Mouse (Mus musculus) macrophage (primary cell): ENCODE measurements around the gene Ccdc47. TPM values are rescaled to one million over a fixed set of nuclear protein-coding genes. Genes with fewer than 3 reads are reported as not detected.
"Not testable (repeated sequence)": the region's sequence is repeated elsewhere in the genome, so short reads cannot be mapped to it uniquely, and the experiment has no call there.

Experiments used
- H3K27ac ChIP-seq: fragments of 350-480 bp; formaldehyde crosslinking; 2 replicates; pipeline ENCODE4 v1.9.0; 2021
- H3K36me3 ChIP-seq: fragments of 350-480 bp; formaldehyde crosslinking; 2 replicates; pipeline ENCODE4 v1.9.0; 2021; ENCODE audit errors: inconsistent target
- H3K4me3 ChIP-seq: fragments of 350-480 bp; formaldehyde crosslinking; 2 replicates; pipeline ENCODE4 v1.9.0; 2021; ENCODE audit errors: inconsistent target
- H3K79me2 ChIP-seq: fragments of 350-480 bp; formaldehyde crosslinking; 2 replicates; pipeline ENCODE4 v1.9.0; 2021; ENCODE audit errors: inconsistent target
- WGBS: methylation state at CpG from one replicate; pipeline ENCODE4 v1.1.7; 2026; ENCODE audit warnings: inconsistent platforms; ENCODE audit not compliant: missing documents; 5-methylcytosine and 5-hydroxymethylcytosine counted together
- polyA plus RNA-seq: library from polyadenylated mRNA; stranded (reverse); fragments of 250-400 nt; gene quantifications from 3 replicates; pipeline ENCODE4 v1.2.4, GENCODE M21; 2018; ENCODE audit warnings: inconsistent platforms
- total RNA-seq, 78 experiments: library from RNA; depleted of rRNA; stranded (reverse); fragments of 250-400 nt; gene quantifications; 1 replicate in 9 of 78; 2 replicates in 24 of 78; 3 replicates in 43 of 78; 4 replicates in 2 of 78; pipeline ENCODE4 v1.2.4; 2018; ENCODE audit warnings: inconsistent platforms in 56 of 78

The Ccdc47 gene
- total RNA-seq (2018; cell fraction: chromatin; rRNA removed): 10 to 100 TPM in 22 of 26 experiments, 1 to 10 TPM in 4; 5.3 to 78.0 (median 33.0) TPM
- 10 to 100 TPM; 29.0 to 52.5 (median 39.9) TPM for total RNA-seq (2018; cell fraction: cytosol; rRNA removed)
- 10 to 100 TPM; 15.7 to 75.5 (median 39.3) TPM for total RNA-seq (2018; cell fraction: nucleus; rRNA removed)
- 46.7 to 77.0 TPM (median 51.2 TPM) in 3 replicates for polyA plus RNA-seq

- Histone ChIP-seq H3K36me3 (peaks cover 22% of the 10 kb centered on the region; the same call in 1 of the 2 replicates), H3K4me3 (peak within 1 kb of the TSS; percentile 88), H3K27ac (peak within 1 kb of the TSS; percentile 90), H3K79me2 (peaks cover 80% of the 10 kb centered on the region)
- WGBS: 1% methylated on average over 42 of the region's 46 CpGs
Measured at GRCm38 (mm10) chr11:106215927-106216729, at the start of gene Ccdc47. Ccdc47 (minus strand) TSS chr11:106216344.

GRCm38 (mm10) chr11:106265570-106265969 lies 49.4 kb upstream of the Ccdc47 start:
- H3K79me2 ChIP-seq: peaks cover 41% of the 10 kb centered on the region
- WGBS: 63% methylated on average over 4 of the region's 4 CpGs
- H3K27ac ChIP-seq: no peak overlapping the region
- no peak overlapping the region for H3K4me3 ChIP-seq
- peaks cover 68% of the 10 kb centered on the region for H3K36me3 ChIP-seq

- WGBS: 95% methylated on average over 15 of the region's 15 CpGs
- Histone ChIP-seq H3K79me2 (peaks cover 38% of the 10 kb centered on the region), H3K27ac (no peak overlapping the region), H3K4me3 (no peak overlapping the region), H3K36me3 (peaks cover 70% of the 10 kb centered on the region)
Measured at GRCm38 (mm10) chr11:106264988-106265387, 48.8 kb upstream of the Ccdc47 start.

GRCm38 (mm10) chr11:106263963-106264362 lies 47.8 kb upstream of the Ccdc47 start:
- H3K4me3 ChIP-seq: no peak overlapping the region
- WGBS: 98% methylated on average over 9 of the region's 9 CpGs
- H3K27ac ChIP-seq: no peak overlapping the region
- peaks cover 75% of the 10 kb centered on the region for H3K36me3 ChIP-seq
- peaks cover 36% of the 10 kb centered on the region for H3K79me2 ChIP-seq

GRCm38 (mm10) chr11:106260826-106261450 lies 44.8 kb upstream of the Ccdc47 start:
- Histone ChIP-seq H3K79me2 (peaks cover 44% of the 10 kb centered on the region), H3K36me3 (peaks cover 64% of the 10 kb centered on the region), H3K4me3 (no peak overlapping the region), H3K27ac (no peak overlapping the region)
- WGBS: 93% methylated on average over 14 of the region's 14 CpGs

- 70% methylated on average over 5 of the region's 5 CpGs for WGBS
- Histone ChIP-seq H3K36me3 (peaks cover 38% of the 10 kb centered on the region), H3K27ac (peak overlapping the region; percentile 82), H3K4me3 (peak overlapping the region; percentile 95), H3K79me2 (peaks cover 61% of the 10 kb centered on the region)
Measured at GRCm38 (mm10) chr11:106256775-106257174, 40.6 kb upstream of the Ccdc47 start.

GRCm38 (mm10) chr11:106255685-106256451 lies 39.7 kb upstream of the Ccdc47 start, which contains the start of the genes Ftsj3 and Psmc5:
Ftsj3 (minus strand) TSS chr11:106256079.
Psmc5 (plus strand) TSS chr11:106256154.
- H3K79me2 ChIP-seq: peaks cover 61% of the 10 kb centered on the region
- H3K27ac ChIP-seq: peak within 1 kb of the TSS; percentile 82
- H3K36me3 ChIP-seq: peaks cover 38% of the 10 kb centered on the region; the same call in 1 of the 2 replicates
- peak within 1 kb of the TSS; percentile 95 for H3K4me3 ChIP-seq
- under 1% methylated on average over 42 of the region's 42 CpGs for WGBS

- peaks cover 40% of the 10 kb centered on the region for H3K36me3 ChIP-seq
- peak overlapping the region; percentile 95 for H3K4me3 ChIP-seq
- peak overlapping the region; percentile 82 for H3K27ac ChIP-seq
- H3K79me2 ChIP-seq: peaks cover 55% of the 10 kb centered on the region
- WGBS: 2% methylated on average over 20 of the region's 22 CpGs
Measured at GRCm38 (mm10) chr11:106255174-106255573, 39.0 kb upstream of the Ccdc47 start.

- Histone ChIP-seq H3K79me2 (peaks cover 55% of the 10 kb centered on the region), H3K4me3 (peak overlapping the region; percentile 95), H3K36me3 (peaks cover 44% of the 10 kb centered on the region), H3K27ac (peak overlapping the region; percentile 82)
- 28% methylated on average over 2 of the region's 2 CpGs for WGBS
Measured at GRCm38 (mm10) chr11:106254767-106255166, 38.6 kb upstream of the Ccdc47 start.

- H3K4me3 ChIP-seq: no peak overlapping the region
- WGBS: 90% methylated on average over 7 of the region's 7 CpGs
- peaks cover 11% of the 10 kb centered on the region for H3K79me2 ChIP-seq
- no peak overlapping the region for H3K27ac ChIP-seq
- peaks cover 86% of the 10 kb centered on the region for H3K36me3 ChIP-seq
Measured at GRCm38 (mm10) chr11:106249326-106249725, 33.2 kb upstream of the Ccdc47 start.

GRCm38 (mm10) chr11:106246834-106247233 lies 30.7 kb upstream of the Ccdc47 start:
- H3K79me2 ChIP-seq: no peaks in the 10 kb centered on the region
- peaks cover 94% of the 10 kb centered on the region for H3K36me3 ChIP-seq
- no peak overlapping the region for H3K4me3 ChIP-seq
- 82% methylated on average over 1 of the region's 1 CpGs for WGBS
- H3K27ac ChIP-seq: no peak overlapping the region

- not testable (repeated sequence) for H3K4me3 ChIP-seq, H3K79me2 ChIP-seq, H3K27ac ChIP-seq
- peaks cover 83% of the 10 kb centered on the region for H3K36me3 ChIP-seq
- WGBS: 90% methylated on average over 8 of the region's 8 CpGs
Measured at GRCm38 (mm10) chr11:106233978-106234377, 17.8 kb upstream of the Ccdc47 start.

GRCm38 (mm10) chr11:106220603-106221002 lies 4.5 kb upstream of the Ccdc47 start:
- Histone ChIP-seq H3K4me3 (no peak overlapping the region), H3K27ac (no peak overlapping the region), H3K36me3 (peaks cover 13% of the 10 kb centered on the region), H3K79me2 (peaks cover 92% of the 10 kb centered on the region)
- WGBS: 100% methylated on average over 3 of the region's 3 CpGs
